28 mouse cellular contexts compared by ENCODE assay signal in genomic region chr7:123177215-123177614, GRCm38 (mm10). TPM values are rescaled to one million over a fixed set of nuclear protein-coding genes. Genes with fewer than 3 reads are reported as not detected.
"Had no signal": no experiment of that assay in that cellular context is flagged by ENCODE, and none has a peak within 500 bp of the region (broad histone marks: within the 10 kb centered on the region; RNA-seq: fewer than 3 reads in every experiment).

No protein-coding gene starts in this region.

- H3K9ac ChIP-seq: heart, embryonic 13.5 days; heart, embryonic 15.5 days; hindbrain, embryonic 13.5 days; hindbrain, embryonic 15.5 days; kidney, embryonic 15.5 days; limb, embryonic 12.5 days; liver, embryonic 14.5 days had no signal

- H3K4me2 ChIP-seq: heart, embryonic 11.5 days; heart, embryonic 13.5 days; heart, embryonic 15.5 days; hindbrain, embryonic 13.5 days; hindbrain, embryonic 15.5 days; kidney, embryonic 15.5 days; limb, embryonic 12.5 days; liver, embryonic 11.5 days had no signal

- H3K4me1 ChIP-seq: heart, embryonic 13.5 days; heart, embryonic 15.5 days; hindbrain, embryonic 10.5 days; hindbrain, embryonic 13.5 days; hindbrain, embryonic 15.5 days; limb, embryonic 10.5 days; limb, embryonic 12.5 days had no signal

- ATAC-seq: hindbrain, postnatal 0 days had no signal

- H3K27ac ChIP-seq: gastrocnemius, adult 2 months; heart, adult 2 months; heart, embryonic 13.5 days; heart, embryonic 15.5 days; hindbrain, embryonic 10.5 days; hindbrain, embryonic 13.5 days; hindbrain, embryonic 15.5 days; hindbrain, postnatal 0 days; kidney, embryonic 15.5 days; kidney, postnatal 0 days; limb, embryonic 10.5 days; limb, embryonic 12.5 days; liver, embryonic 14.5 days had no signal

- H3K9me3 ChIP-seq: heart, embryonic 13.5 days; heart, embryonic 15.5 days; hindbrain, embryonic 10.5 days; hindbrain, embryonic 13.5 days; hindbrain, embryonic 15.5 days; kidney, embryonic 15.5 days; limb, embryonic 10.5 days; limb, embryonic 12.5 days had no signal

- H3K27me3 ChIP-seq: heart, embryonic 13.5 days; heart, embryonic 15.5 days; hindbrain, embryonic 13.5 days; hindbrain, embryonic 15.5 days; kidney, embryonic 15.5 days; limb, embryonic 12.5 days had no signal

- H3K4me3 ChIP-seq: gastrocnemius, adult 2 months; heart, adult 2 months; heart, embryonic 13.5 days; heart, embryonic 15.5 days; hindbrain, embryonic 10.5 days; hindbrain, embryonic 13.5 days; hindbrain, embryonic 15.5 days; kidney, embryonic 15.5 days; limb, embryonic 10.5 days; limb, embryonic 12.5 days had no signal

- DNase-seq: gastrocnemius, adult 2 months; gastrocnemius, postnatal 10 days; gastrocnemius, postnatal 25 days; heart, adult 2 months; heart, postnatal 4 days; kidney, adult 11 months; kidney, adult 2 months; kidney, adult 9 months; kidney, postnatal 14 days; kidney, postnatal 36 days; layer of hippocampus, adult 9-11 months; layer of hippocampus, postnatal 36 days; liver had no signal

RNA-seq across cellular contexts. Expression of gene Slc5a11, which starts 37.4 kb away (rescaled TPM):
- total RNA-seq: gastrocnemius, adult 2 months; gastrocnemius, postnatal 10 days; gastrocnemius, postnatal 25 days; gastrocnemius, postnatal 4 days; heart, adult 2 months; heart, postnatal 25 days; heart, postnatal 4 days had no signal
- polyA plus RNA-seq: heart, embryonic 11.5 days; heart, embryonic 15.5 days had no signal
